Mouse (Mus musculus): ENCODE data around the gene Ubr4. TPM values are rescaled to one million over a fixed set of nuclear protein-coding genes. Genes with fewer than 3 reads are reported as not detected.

Ubr4 gene
- total and polyA plus RNA-seq, 2 experiments from 2014 or later, result 41.0 to 80.6 TPM

GRCm38 (mm10) chr4:139432966-139433765, 80.8 kb downstream of the Ubr4 start:
- no peaks in the 10 kb centered on the region for H3K27me3 ChIP-seq (ENCODE audit: control insufficient read depth, insufficient read depth, low read length)
- no peaks in the 10 kb centered on the region for H3K9me3 ChIP-seq (replicated peaks; ENCODE audit: control insufficient read depth, low read length)
- no peak overlapping the region for H3K4me3 ChIP-seq (ENCODE audit: low read depth, low read length)
- WGBS, result 35% methylated on average over 15 of the region's 15 CpGs
- 0 out of 2 replicates have a peak, but pooled peaks have one; percentile 39 for TF ChIP-seq EP300 (IDR thresholded peaks at IDR 0.05; ENCODE audit: low read depth)
- no peak for TF ChIP-seq CTCF (IDR thresholded peaks at IDR 0.05; ENCODE audit: low read depth)
- H3K4me1 ChIP-seq (ENCODE audit: control insufficient read depth, insufficient read depth), result peaks cover 25% of the 10 kb centered on the region
- H3K27ac ChIP-seq (ENCODE audit: low read depth), result peak overlapping the region; percentile 86
- peak overlapping the region; percentile 14; the same call in 1 of the 2 replicates for H3K4me2 ChIP-seq (ENCODE audit: low read depth, low read length)
- DNase-seq (ENCODE audit: low spot score), result peak; percentile 85
- peak overlapping the region; percentile 10; the same call in 1 of the 2 replicates for H3K9ac ChIP-seq (replicated peaks; ENCODE audit: low read depth, low read length)
- peaks cover 88% of the 10 kb centered on the region for H3K36me3 ChIP-seq (replicated peaks; ENCODE audit: control insufficient read depth, insufficient read depth, low read length)
- ATAC-seq (ENCODE audit: insufficient read depth, low read depth), result peak; percentile 82

GRCm38 (mm10) chr4:139441244-139441643, 88.8 kb downstream of the Ubr4 start:
- H3K27me3 ChIP-seq (ENCODE audit: control insufficient read depth, insufficient read depth, low read length), result no peaks in the 10 kb centered on the region
- no peaks in the 10 kb centered on the region for H3K4me1 ChIP-seq (ENCODE audit: control insufficient read depth, insufficient read depth)
- no peak overlapping the region for H3K27ac ChIP-seq (ENCODE audit: low read depth)
- H3K9ac ChIP-seq (replicated peaks; ENCODE audit: low read depth, low read length), result no peak overlapping the region
- peaks cover 98% of the 10 kb centered on the region for H3K36me3 ChIP-seq (replicated peaks; ENCODE audit: control insufficient read depth, insufficient read depth, low read length)
- no peaks in the 10 kb centered on the region for H3K9me3 ChIP-seq (replicated peaks; ENCODE audit: control insufficient read depth, low read length)
- 69% methylated on average over 5 of the region's 5 CpGs for WGBS
- no peak for ATAC-seq (ENCODE audit: insufficient read depth, low read depth)
- no peak overlapping the region for H3K4me3 ChIP-seq (ENCODE audit: low read depth, low read length)
- no peak for DNase-seq (ENCODE audit: low spot score)
- TF ChIP-seq CTCF (IDR thresholded peaks at IDR 0.05; ENCODE audit: low read depth) (no peak), EP300 (IDR thresholded peaks at IDR 0.05; ENCODE audit: low read depth) (no peak)
- no peak overlapping the region for H3K4me2 ChIP-seq (ENCODE audit: low read depth, low read length)

GRCm38 (mm10) chr4:139441806-139442205, 89.4 kb downstream of the Ubr4 start:
- Histone ChIP-seq H3K36me3 (replicated peaks; ENCODE audit: control insufficient read depth, insufficient read depth, low read length) (peaks cover 98% of the 10 kb centered on the region), H3K9me3 (replicated peaks; ENCODE audit: control insufficient read depth, low read length) (no peaks in the 10 kb centered on the region), H3K27me3 (ENCODE audit: control insufficient read depth, insufficient read depth, low read length) (no peaks in the 10 kb centered on the region), H3K4me2 (ENCODE audit: low read depth, low read length) (no peak overlapping the region), H3K4me3 (ENCODE audit: low read depth, low read length) (no peak overlapping the region), H3K4me1 (ENCODE audit: control insufficient read depth, insufficient read depth) (no peaks in the 10 kb centered on the region), H3K27ac (ENCODE audit: low read depth) (no peak overlapping the region), H3K9ac (replicated peaks; ENCODE audit: low read depth, low read length) (no peak overlapping the region)
- TF ChIP-seq CTCF (IDR thresholded peaks at IDR 0.05; ENCODE audit: low read depth) (no peak), EP300 (IDR thresholded peaks at IDR 0.05; ENCODE audit: low read depth) (no peak)
- ATAC-seq (ENCODE audit: insufficient read depth, low read depth) (no peak), DNase-seq (ENCODE audit: low spot score) (no peak)
- 89% methylated on average over 4 of the region's 4 CpGs for WGBS

- no peak overlapping the region for H3K4me2 ChIP-seq (ENCODE audit: low read depth, low read length)
- WGBS, result 87% methylated on average over 15 of the region's 15 CpGs
- no peak overlapping the region for H3K9ac ChIP-seq (replicated peaks; ENCODE audit: low read depth, low read length)
- no peak overlapping the region for H3K27ac ChIP-seq (ENCODE audit: low read depth)
- no peaks in the 10 kb centered on the region for H3K4me1 ChIP-seq (ENCODE audit: control insufficient read depth, insufficient read depth)
- DNase-seq (ENCODE audit: low spot score), result no peak
- H3K4me3 ChIP-seq (ENCODE audit: low read depth, low read length), result no peak overlapping the region
- H3K36me3 ChIP-seq (replicated peaks; ENCODE audit: control insufficient read depth, insufficient read depth, low read length), result peaks cover 98% of the 10 kb centered on the region
- no peaks in the 10 kb centered on the region for H3K27me3 ChIP-seq (ENCODE audit: control insufficient read depth, insufficient read depth, low read length)
- H3K9me3 ChIP-seq (replicated peaks; ENCODE audit: control insufficient read depth, low read length), result no peaks in the 10 kb centered on the region
- TF ChIP-seq EP300 (IDR thresholded peaks at IDR 0.05; ENCODE audit: low read depth), result no peak
- no peak for TF ChIP-seq CTCF (IDR thresholded peaks at IDR 0.05; ENCODE audit: low read depth)
- ATAC-seq (ENCODE audit: insufficient read depth, low read depth), result no peak
Measured at GRCm38 (mm10) chr4:139442391-139443355, 90.3 kb downstream of the Ubr4 start.

GRCm38 (mm10) chr4:139444315-139444714, 91.9 kb downstream of the Ubr4 start:
- no peak overlapping the region for H3K27ac ChIP-seq (ENCODE audit: low read depth)
- no peak for DNase-seq (ENCODE audit: low spot score)
- TF ChIP-seq EP300 (IDR thresholded peaks at IDR 0.05; ENCODE audit: low read depth) (no peak), CTCF (IDR thresholded peaks at IDR 0.05; ENCODE audit: low read depth) (no peak)
- H3K4me1 ChIP-seq (ENCODE audit: control insufficient read depth, insufficient read depth), result no peaks in the 10 kb centered on the region
- H3K4me2 ChIP-seq (ENCODE audit: low read depth, low read length), result no peak overlapping the region
- H3K9me3 ChIP-seq (replicated peaks; ENCODE audit: control insufficient read depth, low read length), result no peaks in the 10 kb centered on the region
- H3K27me3 ChIP-seq (ENCODE audit: control insufficient read depth, insufficient read depth, low read length), result no peaks in the 10 kb centered on the region
- H3K4me3 ChIP-seq (ENCODE audit: low read depth, low read length), result no peak overlapping the region
- no peak for ATAC-seq (ENCODE audit: insufficient read depth, low read depth)
- peaks cover 98% of the 10 kb centered on the region for H3K36me3 ChIP-seq (replicated peaks; ENCODE audit: control insufficient read depth, insufficient read depth, low read length)
- H3K9ac ChIP-seq (replicated peaks; ENCODE audit: low read depth, low read length), result no peak overlapping the region
- 90% methylated on average over 10 of the region's 10 CpGs for WGBS
